Mouse (Mus musculus): ENCODE results near the gene Gm20662.

Gm20662 gene

DNA sequence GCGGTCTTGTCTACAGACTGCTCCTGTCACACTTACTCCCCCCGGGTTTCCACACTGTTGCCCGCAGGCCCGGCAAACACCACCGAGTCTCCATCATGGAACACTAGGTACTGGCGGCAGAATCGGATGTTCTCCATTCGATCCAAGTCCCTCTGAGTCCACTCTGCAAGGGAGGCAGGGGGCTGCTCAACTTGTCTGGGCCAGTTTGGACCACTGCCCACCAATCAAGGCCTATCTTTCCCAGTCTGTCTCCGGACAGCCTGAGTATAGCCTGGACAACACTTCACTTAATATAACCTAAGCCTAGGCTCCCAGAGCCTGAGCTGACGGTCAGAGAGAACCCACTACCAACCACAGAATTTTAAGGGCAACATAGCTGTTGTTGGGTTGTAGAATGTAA, 97.4 kb downstream of the Gm20662 start:
- peak in 1 of 2 experiments; percentile 61 for DNase-seq

DNA sequence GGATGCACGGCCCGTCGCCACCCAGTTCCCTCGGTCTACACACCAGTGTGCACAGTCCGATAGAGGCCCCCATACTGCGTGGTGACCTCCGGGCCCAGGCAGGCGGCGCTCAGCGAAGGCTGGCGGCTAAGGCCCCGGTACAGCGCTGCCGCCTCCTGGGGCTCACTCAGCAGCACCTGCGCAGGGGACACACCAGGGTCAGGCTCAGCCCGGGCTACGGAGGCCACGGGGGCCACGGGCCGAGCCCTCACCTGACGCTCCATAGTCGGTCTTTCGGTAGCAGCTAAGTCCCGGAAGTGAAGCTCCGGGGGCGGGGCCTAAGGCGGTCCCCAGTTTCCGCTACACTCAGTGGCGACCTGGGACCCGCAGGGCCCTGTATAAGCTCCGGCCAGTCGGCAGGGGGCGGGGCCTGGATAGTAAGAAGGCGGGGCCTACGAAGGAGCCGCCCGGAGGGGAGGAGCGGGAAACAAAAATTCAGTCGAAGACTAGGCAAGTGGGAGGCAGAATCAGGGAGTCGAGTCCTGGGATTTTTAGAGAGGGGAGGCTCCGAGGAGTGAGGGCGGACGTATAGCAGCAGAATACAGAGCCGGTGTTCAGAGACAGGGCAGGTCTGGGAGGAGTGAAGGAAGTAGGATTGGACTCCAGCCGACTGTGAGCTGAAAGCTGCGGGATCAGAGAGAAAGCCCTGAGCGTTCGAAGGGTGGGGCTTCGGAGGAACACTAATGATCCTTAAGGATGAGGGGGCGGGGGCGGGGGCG, 98.2 kb downstream of the Gm20662 start, which contains the start of gene Apeh:
Apeh (minus strand) TSS at position 423 of the 758 bp plus-strand sequence.
- DNase-seq, result peak; percentile 95

Data from cerebellum, postnatal 14 days (tissue).